Mouse (Mus musculus) neural tube, embryonic 15.5 days (tissue): ENCODE measurements around the gene Pkd1l3. TPM values are rescaled to one million over a fixed set of nuclear protein-coding genes. Genes with fewer than 3 reads are reported as not detected.

Experiments used
- ATAC-seq: fragments of 200-750 bp; cut with Nextera tagmentation; 2 replicates; pipeline ENCODE4 v1.8.0; 2017; ENCODE audit warnings: mild to moderate bottlenecking, moderate TSS enrichment, moderate library complexity; ENCODE audit not compliant: low FRiP score
- H3K27ac ChIP-seq: fragments of 300-500 bp; sonication (generic); replicated peaks from 2 replicates; pipeline ENCODE4 v1.5.1; 2015; ENCODE audit warnings: mild to moderate bottlenecking, inconsistent platforms
- H3K27me3 ChIP-seq: fragments of 300-500 bp; sonication (generic); replicated peaks from 2 replicates; pipeline ENCODE4 v1.6.1; 2015; ENCODE audit warnings: inconsistent platforms
- H3K36me3 ChIP-seq: fragments of 300-500 bp; sonication (generic); 2 replicates; pipeline ENCODE4 v1.6.1; 2015; ENCODE audit warnings: inconsistent platforms
- H3K4me1 ChIP-seq: fragments of 300-500 bp; sonication (generic); 2 replicates; pipeline ENCODE4 v1.6.1; 2015; ENCODE audit warnings: inconsistent platforms
- H3K4me2 ChIP-seq: fragments of 300-500 bp; sonication (generic); 2 replicates; pipeline ENCODE4 v1.6.1; 2015; ENCODE audit warnings: inconsistent platforms, mild to moderate bottlenecking, moderate library complexity
- H3K4me3 ChIP-seq: fragments of 300-500 bp; sonication (generic); replicated peaks from 2 replicates; pipeline ENCODE4 v1.5.1; 2015; ENCODE audit warnings: mild to moderate bottlenecking, inconsistent platforms
- H3K9ac ChIP-seq: fragments of 300-500 bp; sonication (generic); replicated peaks from 2 replicates; pipeline ENCODE4 v1.6.1; 2015; ENCODE audit warnings: mild to moderate bottlenecking, inconsistent platforms
- H3K9me3 ChIP-seq: fragments of 300-500 bp; sonication (generic); replicated peaks from 2 replicates; pipeline ENCODE4 v1.6.1; 2016; ENCODE audit warnings: inconsistent platforms
- WGBS: fragments of 180-500 bp; shearing (Covaris S2); methylation state at CpG from one replicate; pipeline ENCODE4 v1.1.7; 2015; ENCODE audit warnings: mixed read lengths; 5-methylcytosine and 5-hydroxymethylcytosine counted together
- polyA plus RNA-seq: library from polyadenylated mRNA; unstranded; fragments of >200 nt; fragmentation: Nextera tagmentation; extraction: Ambion mirVana; gene quantifications from 2 replicates; pipeline ENCODE4 v1.2.1, GENCODE M21; 2015

Pkd1l3 gene
- polyA plus RNA-seq, 1 experiment from 2014 or later = 0.04 TPM

DNA sequence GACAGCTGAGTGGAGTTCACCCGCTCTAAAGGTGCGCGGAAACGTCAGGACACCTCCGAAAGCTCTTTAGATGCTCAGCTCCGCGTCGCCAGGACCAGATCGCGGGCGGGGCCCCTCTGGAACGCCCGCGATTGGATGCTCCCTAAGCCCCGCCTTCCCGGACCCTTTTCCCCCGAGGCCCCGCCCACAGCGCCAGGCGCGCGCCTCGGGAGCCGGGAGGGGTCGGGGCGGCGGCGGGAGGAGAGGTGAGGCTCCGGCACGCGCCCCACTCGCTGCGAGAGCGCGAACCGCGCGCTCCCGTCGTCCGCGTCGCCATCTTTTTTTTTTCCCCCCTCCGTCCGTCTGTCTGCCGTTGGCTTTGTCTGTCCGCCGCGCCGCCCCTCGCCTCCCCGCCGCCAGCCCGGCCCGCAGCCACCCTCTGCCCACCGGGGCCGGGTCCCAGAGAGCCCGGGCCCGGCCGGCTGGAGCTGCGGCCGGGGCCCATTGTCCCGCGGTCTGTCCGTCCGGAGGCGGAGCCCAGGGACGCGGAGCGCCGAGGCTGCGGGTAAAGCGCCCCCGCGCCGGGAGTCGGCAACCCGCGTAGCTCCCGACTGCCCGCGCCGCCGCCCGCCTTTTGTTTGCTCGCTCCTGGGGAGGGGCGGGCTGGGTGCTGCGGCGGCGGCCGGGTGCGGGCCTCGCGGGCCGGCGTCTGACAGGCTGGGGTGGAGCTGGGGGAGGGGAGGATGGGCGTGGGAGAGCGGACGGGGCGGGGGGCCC is 91.2 kb downstream of the Pkd1l3 start, which contains the start of gene Zfp821:
Gene Zfp821, plus strand, starts transcription at position 227 of the 756 bp plus-strand sequence.
- Histone ChIP-seq H3K9me3 (no peaks in the 10 kb centered on the region), H3K27ac (peak within 1 kb of the TSS; percentile 98), H3K4me1 (peaks cover 35% of the 10 kb centered on the region), H3K4me3 (peak within 1 kb of the TSS; percentile 78), H3K27me3 (peaks cover 4% of the 10 kb centered on the region; the same call in 1 of the 2 replicates), H3K9ac (peak within 1 kb of the TSS; percentile 99), H3K4me2 (peak within 1 kb of the TSS; percentile 88), H3K36me3 (peaks cover 26% of the 10 kb centered on the region)
- WGBS = under 1% methylated on average over 65 of the region's 100 CpGs
- peak; percentile 91 for ATAC-seq

DNA sequence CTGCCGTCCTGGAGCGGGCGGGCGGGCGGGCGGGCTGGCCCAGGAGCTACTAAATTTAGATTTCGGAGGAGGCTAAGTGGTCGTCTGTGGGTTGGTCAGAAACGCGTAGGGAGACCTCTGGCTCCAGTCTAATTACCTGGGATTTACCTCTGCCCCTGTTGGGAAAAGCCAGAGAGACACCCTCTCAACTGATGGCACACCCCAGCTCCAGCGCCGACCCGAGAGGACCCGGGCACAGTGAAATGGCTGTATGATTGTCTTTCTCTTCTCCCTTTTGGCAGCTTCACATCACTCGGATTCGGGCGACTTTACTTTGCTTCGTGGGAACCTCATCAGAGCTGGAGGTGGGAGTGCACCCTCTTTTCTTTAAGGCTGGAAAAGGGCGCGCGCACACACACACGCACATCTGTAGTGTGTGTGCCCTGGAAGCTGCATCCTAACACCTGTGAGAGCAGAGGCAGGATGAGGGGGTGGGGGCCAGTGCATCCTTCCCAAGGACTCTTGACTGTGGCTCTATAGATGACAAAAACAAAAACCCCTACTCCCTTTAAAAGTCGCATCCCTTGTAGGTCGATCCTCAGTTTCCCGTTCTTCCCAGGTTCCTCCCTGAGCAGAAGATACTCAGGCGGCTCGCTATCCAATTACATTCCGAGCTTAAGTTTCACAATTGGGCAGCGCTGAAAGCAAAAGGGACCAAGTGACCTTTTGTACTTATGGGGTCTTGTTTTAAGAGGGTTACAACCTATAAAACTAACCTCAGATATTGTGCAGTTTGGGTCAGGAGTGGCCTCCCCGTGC is 92.0 kb downstream of the Pkd1l3 start:
- Histone ChIP-seq H3K4me3 (peak overlapping the region; percentile 78), H3K9me3 (no peaks in the 10 kb centered on the region), H3K4me2 (peak overlapping the region; percentile 88), H3K4me1 (peaks cover 35% of the 10 kb centered on the region), H3K27ac (peak overlapping the region; percentile 98), H3K36me3 (peaks cover 34% of the 10 kb centered on the region), H3K9ac (peak overlapping the region; percentile 99), H3K27me3 (peaks cover 4% of the 10 kb centered on the region; the same call in 1 of the 2 replicates)
- ATAC-seq = peak; percentile 56
- WGBS = 1% methylated on average over 26 of the region's 30 CpGs

DNA sequence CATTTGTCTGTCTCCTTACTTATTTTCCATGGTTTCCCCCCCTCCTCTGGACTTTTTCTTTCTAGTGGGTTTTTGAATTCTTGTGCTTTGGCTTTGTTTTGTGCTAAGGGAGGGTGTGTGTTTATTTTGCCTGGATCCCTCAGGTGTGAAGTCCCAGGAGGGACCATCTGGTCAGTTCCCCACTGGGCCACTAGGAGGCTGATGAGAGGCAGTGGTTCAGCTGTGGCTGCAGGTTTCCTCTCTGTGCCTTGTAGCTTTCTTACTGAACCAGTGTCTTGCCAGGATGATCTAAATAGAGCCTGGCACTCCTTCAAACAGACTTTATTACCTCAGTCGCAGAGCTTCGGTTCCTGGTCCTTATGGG is 92.5 kb downstream of the Pkd1l3 start:
- Histone ChIP-seq H3K9me3 (no peaks in the 10 kb centered on the region), H3K4me1 (peaks cover 35% of the 10 kb centered on the region), H3K36me3 (peaks cover 39% of the 10 kb centered on the region), H3K27me3 (peaks cover 4% of the 10 kb centered on the region; the same call in 1 of the 2 replicates), H3K4me2 (peak overlapping the region; percentile 88), H3K4me3 (peak overlapping the region; percentile 78), H3K27ac (peak overlapping the region; percentile 98; the same call in 1 of the 2 replicates), H3K9ac (peak overlapping the region; percentile 99)
- peak; percentile 53; the same call in 1 of the 2 replicates for ATAC-seq
- WGBS = 12% methylated on average over 2 of the region's 2 CpGs

DNA sequence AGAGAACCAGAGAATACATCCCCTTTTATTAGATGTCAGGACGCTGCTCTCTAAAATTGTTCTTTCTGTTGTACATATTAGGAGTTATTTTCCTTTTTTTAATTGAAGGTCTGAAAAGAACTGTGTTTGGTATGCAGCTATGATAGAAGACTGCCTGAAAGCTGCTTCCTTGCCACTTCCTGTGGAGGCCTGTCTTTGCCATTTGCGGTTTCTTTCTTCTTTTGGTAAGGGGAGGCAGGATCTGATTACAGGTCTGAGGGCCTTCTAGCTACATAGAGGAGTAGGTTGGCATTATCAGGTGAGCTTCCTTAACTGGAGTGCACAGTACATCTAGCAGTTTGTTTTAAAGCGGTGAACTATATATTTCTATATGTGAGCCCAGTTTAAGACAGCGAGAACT is 93.6 kb downstream of the Pkd1l3 start:
- H3K27ac ChIP-seq = no peak overlapping the region
- peak overlapping the region; percentile 17; the same call in 1 of the 2 replicates for H3K9ac ChIP-seq
- H3K4me1 ChIP-seq = peaks cover 35% of the 10 kb centered on the region
- ATAC-seq = no peak
- peaks cover under 1% of the 10 kb centered on the region; the same call in 1 of the 2 replicates for H3K27me3 ChIP-seq
- H3K4me2 ChIP-seq = peak overlapping the region; percentile 88
- H3K36me3 ChIP-seq = peaks cover 50% of the 10 kb centered on the region
- 0 out of 2 replicates have a peak overlapping the region, but pooled peaks have one; percentile 3 for H3K4me3 ChIP-seq
- no peaks in the 10 kb centered on the region for H3K9me3 ChIP-seq
- WGBS = 98% methylated on average over 4 of the region's 4 CpGs

DNA sequence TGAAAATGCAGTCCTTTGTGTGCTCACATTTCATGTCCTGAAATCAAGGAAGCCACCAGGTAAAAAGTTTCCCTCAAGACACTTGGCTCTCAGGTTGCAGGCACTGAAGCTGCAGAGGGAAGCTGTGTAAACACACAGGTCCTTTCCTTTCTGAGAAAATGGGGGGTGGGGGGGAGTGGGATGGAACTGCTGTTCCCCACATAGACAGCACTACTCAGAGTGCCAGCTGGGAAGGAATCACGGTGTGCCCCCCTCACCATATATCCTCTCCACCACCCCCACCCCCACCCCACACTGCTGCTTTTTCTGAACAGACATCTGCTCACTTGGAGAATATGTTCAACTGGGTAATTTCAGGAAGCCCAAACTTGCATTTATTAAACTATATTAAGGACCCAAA is 98.2 kb downstream of the Pkd1l3 start:
- no peak overlapping the region for H3K9ac ChIP-seq
- ATAC-seq = no peak
- no peaks in the 10 kb centered on the region for H3K9me3 ChIP-seq
- H3K36me3 ChIP-seq = peaks cover 91% of the 10 kb centered on the region
- H3K4me3 ChIP-seq = no peak overlapping the region
- WGBS = 85% methylated on average over 1 of the region's 1 CpGs
- no peaks in the 10 kb centered on the region for H3K27me3 ChIP-seq
- H3K27ac ChIP-seq = no peak overlapping the region
- H3K4me1 ChIP-seq = peaks cover 14% of the 10 kb centered on the region
- H3K4me2 ChIP-seq = no peak overlapping the region

DNA sequence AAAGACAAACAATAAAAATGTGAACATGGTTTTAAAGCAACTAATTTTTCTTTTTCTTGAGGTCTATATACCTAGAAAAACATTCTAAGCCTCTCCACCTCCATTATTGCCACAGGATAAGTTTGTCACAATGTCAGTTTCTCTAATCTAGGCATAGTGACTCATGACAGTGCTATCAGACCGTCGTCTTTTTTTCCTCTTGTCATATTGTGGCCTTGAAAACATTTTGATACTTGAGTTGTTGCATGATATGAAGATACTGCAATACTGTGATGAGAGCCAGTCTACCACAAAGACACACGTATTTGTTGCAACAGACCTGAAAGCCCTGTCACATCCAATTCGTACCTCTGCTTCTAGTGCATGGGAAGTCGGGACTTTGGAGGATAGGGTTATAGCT is 100.6 kb downstream of the Pkd1l3 start:
- Histone ChIP-seq H3K9me3 (no peaks in the 10 kb centered on the region), H3K9ac (no peak overlapping the region), H3K4me3 (no peak overlapping the region), H3K4me1 (no peaks in the 10 kb centered on the region), H3K4me2 (no peak overlapping the region), H3K36me3 (peaks cover 91% of the 10 kb centered on the region), H3K27me3 (no peaks in the 10 kb centered on the region), H3K27ac (no peak overlapping the region)
- ATAC-seq = no peak
- 96% methylated on average over 5 of the region's 5 CpGs for WGBS

Other genes starting within 250 kb of the Pkd1l3 start
- 1.0 and 1.5 TPM in 2 replicates for gene Pmfbp1, start 120.5 kb upstream of the Pkd1l3 start, polyA plus RNA-seq
- gene Dhx38, start 48.7 kb upstream of the Pkd1l3 start, polyA plus RNA-seq = 13.8 and 17.2 TPM in 2 replicates
- gene Txnl4b, start 48.6 kb upstream of the Pkd1l3 start, polyA plus RNA-seq = 28.7 and 29.6 TPM in 2 replicates
- 0.51 and 1.7 TPM in 2 replicates for gene Hp, start 35.3 kb upstream of the Pkd1l3 start, polyA plus RNA-seq
- 33.0 and 35.5 TPM in 2 replicates for gene Dhodh, start 5.8 kb upstream of the Pkd1l3 start, polyA plus RNA-seq
- gene Ist1, start 78.7 kb downstream of the Pkd1l3 start, polyA plus RNA-seq = 145 and 146 TPM in 2 replicates
- gene Zfp821, start 91.0 kb downstream of the Pkd1l3 start, polyA plus RNA-seq = 54.0 and 62.0 TPM in 2 replicates
- gene Atxn1l, start 123.2 kb downstream of the Pkd1l3 start, polyA plus RNA-seq = 3.3 and 3.7 TPM in 2 replicates
- gene Ap1g1, start 164.0 kb downstream of the Pkd1l3 start, polyA plus RNA-seq = 44.7 and 45.8 TPM in 2 replicates